Mouse (Mus musculus): ENCODE results near the gene Myadm. TPM values are rescaled to one million over a fixed set of nuclear protein-coding genes. Genes with fewer than 3 reads are reported as not detected.
A peak's percentile ranks its signal among the peaks of the same experiment; 100 is the strongest.
"Not testable (repeated sequence)": the region's sequence is repeated elsewhere in the genome, so short reads cannot be mapped to it uniquely, and the experiment has no call there.

Gene Myadm
- total RNA-seq, 2 experiments from 2014 or later: 97.5 to 101 TPM

- DNase-seq (ENCODE audit: low spot score in 2 of 2): no peak
- intact Hi-C loops (cut with DNase I): no loop called here
These were observed 4.3 kb upstream of the Myadm start for GRCm38 (mm10) chr7:3284604-3285003.

DNA sequence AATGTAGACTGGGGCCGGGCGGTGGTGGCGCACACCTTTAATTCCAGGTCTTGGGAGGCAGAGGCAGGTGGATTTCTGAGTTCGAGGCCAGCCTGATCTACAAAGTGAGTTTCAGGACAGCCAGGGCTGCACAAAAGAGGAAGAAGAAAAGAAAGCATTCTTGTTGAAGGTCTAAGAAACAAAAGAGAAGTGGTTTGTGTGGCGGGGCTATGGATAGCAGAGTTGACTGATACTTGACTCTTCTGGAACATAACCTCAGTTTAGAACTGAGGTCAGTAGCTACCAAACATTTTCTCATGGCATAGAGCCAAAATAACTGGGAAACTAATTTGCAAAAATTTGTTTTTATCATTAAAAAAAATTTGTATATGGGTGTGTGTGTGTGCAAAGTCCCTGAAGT, 2.8 kb upstream of the Myadm start:
- DNase-seq (ENCODE audit: low spot score in 2 of 2): no peak
- intact Hi-C loops (cut with DNase I): no loop called here

DNA sequence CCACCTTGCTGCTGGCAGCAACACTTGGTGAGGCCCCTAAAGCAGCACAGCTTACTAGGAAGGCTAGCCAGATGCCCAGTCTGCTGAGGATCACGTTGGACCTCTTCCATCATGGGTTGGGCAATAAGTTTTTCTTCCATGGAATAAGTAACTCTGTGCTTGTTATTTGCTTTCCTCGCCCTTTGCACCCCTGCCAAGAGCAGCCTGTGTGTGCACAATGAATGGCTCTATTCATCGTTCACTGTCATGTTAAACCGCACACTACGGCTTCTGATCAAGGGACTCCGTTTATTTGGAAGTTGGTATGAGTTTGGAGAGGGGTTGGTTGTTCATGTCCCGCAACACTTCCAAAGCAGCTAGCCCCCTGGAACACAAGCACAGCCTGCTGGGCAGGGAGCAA, 1.7 kb upstream of the Myadm start:
- intact Hi-C loops (cut with DNase I): no loop called here
- no peak for DNase-seq (ENCODE audit: low spot score in 2 of 2)

DNA sequence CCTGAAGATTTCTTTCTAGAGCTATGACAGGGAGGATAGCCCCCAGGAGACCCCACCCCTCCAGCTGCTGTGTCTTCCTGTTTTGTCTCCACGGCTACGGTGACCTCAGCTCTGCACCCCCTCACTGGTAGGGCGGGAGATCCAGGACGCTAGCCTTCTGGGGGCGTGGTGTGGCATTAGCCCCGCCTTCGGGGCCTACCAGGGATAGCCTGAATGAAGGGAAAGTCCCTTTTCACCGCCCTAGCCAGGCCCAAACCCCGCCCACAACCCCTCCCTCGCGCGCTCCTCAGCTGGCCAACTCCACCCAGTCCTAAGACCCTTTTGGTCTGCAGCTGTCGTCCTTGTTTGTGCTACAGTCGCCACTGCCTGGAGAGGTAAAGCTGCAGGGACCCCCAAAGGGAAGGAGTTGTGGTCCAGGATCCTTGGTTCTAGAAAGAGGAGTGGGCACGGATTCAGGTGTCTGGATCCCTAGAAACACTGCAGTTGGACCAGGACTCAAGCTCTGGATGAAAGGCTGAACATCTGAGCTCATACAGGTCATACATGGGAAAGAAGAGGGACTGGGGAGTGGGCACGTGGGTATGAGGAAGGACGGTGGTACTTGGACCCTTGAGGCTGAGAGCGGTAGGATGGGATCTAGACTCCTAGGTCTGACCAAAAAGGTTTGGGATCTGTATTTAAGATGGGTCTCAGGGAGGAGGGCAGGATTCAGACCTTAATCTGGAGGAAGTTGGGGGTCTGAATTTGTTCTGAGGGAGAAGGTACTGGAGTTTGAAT, 1.6 kb downstream of the Myadm start:
- intact Hi-C loops (cut with DNase I): no loop called here
- peak; percentile 87 to 92 for DNase-seq (ENCODE audit: low spot score in 2 of 2)

GRCm38 (mm10) chr7:3291197-3291596, 2.3 kb downstream of the Myadm start:
- no peak for DNase-seq (ENCODE audit: low spot score in 2 of 2)
- intact Hi-C loops (cut with DNase I): no loop called here

DNA sequence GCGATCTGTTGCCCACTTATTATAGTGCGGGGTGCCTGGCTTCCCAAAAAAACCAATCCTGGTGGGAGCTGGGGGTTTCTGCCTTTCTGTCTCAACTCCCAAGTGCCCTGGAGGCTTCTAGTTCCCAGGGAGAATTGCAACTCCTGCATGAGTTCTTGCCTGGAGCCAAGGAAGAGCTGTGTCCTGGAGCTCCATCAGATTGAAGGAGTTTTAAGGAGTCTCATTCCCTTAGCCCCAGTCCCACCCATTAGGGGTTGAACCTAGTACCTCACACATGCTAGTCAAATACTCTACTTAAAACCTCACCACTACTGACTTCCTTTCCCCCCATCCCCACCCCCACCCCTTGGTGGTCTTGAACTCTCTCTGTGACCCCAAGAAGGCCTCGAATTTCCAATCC, 2.9 kb downstream of the Myadm start:
- intact Hi-C loops (cut with DNase I): no loop called here
- DNase-seq (ENCODE audit: low spot score in 2 of 2): no peak

DNA sequence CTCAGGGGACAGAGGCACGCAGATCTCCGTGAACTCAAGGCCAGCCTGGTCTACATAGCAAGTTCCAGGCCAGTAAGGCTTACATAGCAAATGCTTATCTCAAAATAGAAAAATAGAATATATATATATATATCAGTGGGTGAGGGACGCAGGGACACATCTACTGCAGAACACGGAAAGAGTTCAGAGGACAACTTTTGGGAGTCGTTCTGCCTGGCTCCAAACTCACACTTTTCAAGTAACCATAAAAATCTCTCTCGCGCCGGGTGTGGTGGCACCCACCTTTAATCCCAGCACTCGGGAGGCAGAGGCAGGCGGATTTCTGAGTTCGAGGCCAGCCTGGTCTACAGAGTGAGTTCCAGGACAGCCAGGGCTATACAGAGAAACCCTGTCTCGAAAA, 3.4 kb downstream of the Myadm start:
- intact Hi-C loops (cut with DNase I); DNase-seq (ENCODE audit: low spot score in 2 of 2): not testable (repeated sequence)

DNA sequence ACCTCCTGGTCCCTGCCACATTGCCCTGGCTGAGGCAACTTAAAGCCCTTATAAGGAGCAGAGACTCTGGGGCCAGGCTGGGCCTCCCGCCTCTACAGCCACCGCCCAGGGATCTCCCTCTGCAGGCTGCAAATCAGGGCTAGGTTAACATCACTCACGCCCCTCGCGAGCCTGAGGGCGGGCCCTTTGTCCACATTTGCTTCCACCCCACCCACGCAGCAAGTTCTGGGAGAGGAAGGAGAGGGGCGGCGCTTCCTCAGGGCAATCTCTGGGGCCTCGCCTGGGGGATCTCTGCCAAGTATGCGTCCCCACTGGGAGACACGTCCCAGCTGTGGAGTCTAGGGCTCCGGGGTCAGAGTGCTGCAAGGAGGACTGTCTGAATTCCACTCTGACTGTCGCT, 3.9 kb downstream of the Myadm start:
- DNase-seq (ENCODE audit: low spot score in 2 of 2): no peak
- intact Hi-C loops (cut with DNase I): no loop called here

DNA sequence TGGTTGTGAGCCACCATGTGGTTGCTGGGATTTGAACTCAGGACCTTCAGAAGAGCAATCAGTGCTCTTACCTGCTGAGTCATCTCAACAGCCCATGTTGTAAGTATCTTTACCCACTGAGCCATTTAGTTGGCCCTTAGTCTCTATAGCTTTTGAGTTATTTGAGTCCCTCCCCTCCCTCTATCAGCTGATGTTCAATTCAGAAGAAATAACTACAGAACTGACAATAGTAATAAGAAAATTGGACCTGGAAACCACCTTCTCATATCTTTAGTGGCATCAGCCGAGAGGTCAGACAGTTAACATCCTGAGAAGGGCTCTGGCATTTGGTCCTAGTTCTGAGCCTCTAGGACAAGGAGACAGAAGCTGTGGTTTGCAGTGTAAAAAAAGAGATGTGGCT, 5.9 kb downstream of the Myadm start:
- intact Hi-C loops (cut with DNase I): no loop called here

GRCm38 (mm10) chr7:3295321-3296110, 6.6 kb downstream of the Myadm start:
- intact Hi-C loops (cut with DNase I): no loop called here
- DNase-seq (ENCODE audit: low spot score in 2 of 2): no peak

More for the DNA sequence above, 5.9 kb downstream of the Myadm start:
- no peak for DNase-seq (ENCODE audit: low spot score in 2 of 2)

DNA sequence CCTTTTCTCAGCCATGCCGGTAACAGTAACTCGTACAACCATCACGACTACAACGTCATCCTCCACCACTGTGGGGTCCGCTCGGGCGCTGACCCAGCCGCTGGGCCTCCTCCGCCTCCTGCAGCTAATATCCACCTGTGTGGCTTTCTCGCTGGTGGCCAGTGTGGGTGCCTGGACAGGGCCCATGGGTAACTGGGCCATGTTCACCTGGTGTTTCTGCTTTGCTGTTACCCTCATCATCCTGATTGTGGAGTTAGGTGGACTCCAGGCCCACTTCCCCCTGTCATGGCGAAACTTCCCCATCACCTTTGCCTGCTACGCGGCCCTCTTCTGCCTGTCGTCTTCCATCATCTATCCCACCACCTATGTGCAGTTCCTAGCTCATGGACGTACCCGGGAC, 7.8 kb downstream of the Myadm start:
- intact Hi-C loops (cut with DNase I): no loop called here
- no peak for DNase-seq (ENCODE audit: low spot score in 2 of 2)

GRCm38 (mm10) chr7:3299941-3300617, 11.2 kb downstream of the Myadm start:
- DNase-seq (ENCODE audit: low spot score in 2 of 2): no peak
- intact Hi-C loops (cut with DNase I): loop anchor here (5.0 to 10.0 kb wide), 2 partner anchors 38 to 75 kb away; no protein-coding TSS in a partner anchor

- no peak for DNase-seq (ENCODE audit: low spot score in 2 of 2)
- intact Hi-C loops (cut with DNase I): loop anchor here (5.0 to 10.0 kb wide), 2 partner anchors 39 to 76 kb away; no protein-coding TSS in a partner anchor
These were observed 12.2 kb downstream of the Myadm start for GRCm38 (mm10) chr7:3300891-3301627.

DNA sequence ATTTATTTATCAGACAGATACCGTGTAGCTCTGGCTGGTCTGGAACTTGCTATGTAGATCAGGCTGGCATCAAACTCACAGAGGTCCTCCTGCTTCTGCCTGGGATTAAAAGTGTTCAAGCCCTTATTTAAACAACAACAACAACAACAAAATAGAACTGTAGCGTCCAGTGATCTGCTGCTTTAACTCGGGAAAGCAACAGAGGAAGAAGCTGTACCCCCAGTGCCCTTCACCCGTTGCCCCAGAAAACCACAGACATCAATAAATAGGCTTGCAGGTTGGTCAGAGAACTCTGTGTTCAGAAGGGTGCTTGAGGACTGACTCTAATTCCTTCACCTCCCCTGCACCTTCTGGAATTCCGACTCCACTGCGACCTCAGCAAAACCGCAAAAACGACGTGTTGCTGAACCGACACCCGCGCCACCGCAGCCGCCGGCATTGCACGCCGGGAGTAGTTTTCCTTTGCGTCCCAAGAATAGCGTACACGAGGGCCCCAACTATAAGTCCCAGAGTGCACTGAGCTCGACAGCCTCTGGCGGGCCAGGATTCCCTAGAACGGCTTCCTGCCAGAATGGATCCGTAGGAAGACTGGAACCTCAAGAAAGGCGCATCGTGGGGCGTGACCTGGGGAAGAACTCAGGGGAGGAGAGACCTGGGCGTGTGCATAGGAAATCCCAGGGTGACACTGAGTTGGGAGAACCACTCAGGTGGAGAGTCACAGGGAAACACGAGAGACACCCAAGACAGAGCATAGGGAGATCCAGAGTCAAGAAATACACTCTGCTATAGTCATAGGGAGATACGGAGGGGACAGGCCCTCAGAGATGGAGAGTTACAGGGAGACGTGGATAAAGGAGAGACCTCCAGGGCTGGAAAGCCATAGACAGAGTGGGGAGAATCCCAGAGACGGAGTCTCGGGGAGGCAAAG, 13.0 kb downstream of the Myadm start:
- intact Hi-C loops (cut with DNase I): loop anchor here (5.0 to 10.0 kb wide), 2 partner anchors 40 to 77 kb away; no protein-coding TSS in a partner anchor
- DNase-seq (ENCODE audit: low spot score in 2 of 2): peak in 1 of 2 experiments; percentile 60

GRCm38 (mm10) chr7:3302556-3303275, 13.8 kb downstream of the Myadm start:
- DNase-seq (ENCODE audit: low spot score in 2 of 2): peak in 1 of 2 experiments; percentile 61
- intact Hi-C loops (cut with DNase I): loop anchor here (5.0 to 10.0 kb wide), 2 partner anchors 40 to 78 kb away; no protein-coding TSS in a partner anchor

DNA sequence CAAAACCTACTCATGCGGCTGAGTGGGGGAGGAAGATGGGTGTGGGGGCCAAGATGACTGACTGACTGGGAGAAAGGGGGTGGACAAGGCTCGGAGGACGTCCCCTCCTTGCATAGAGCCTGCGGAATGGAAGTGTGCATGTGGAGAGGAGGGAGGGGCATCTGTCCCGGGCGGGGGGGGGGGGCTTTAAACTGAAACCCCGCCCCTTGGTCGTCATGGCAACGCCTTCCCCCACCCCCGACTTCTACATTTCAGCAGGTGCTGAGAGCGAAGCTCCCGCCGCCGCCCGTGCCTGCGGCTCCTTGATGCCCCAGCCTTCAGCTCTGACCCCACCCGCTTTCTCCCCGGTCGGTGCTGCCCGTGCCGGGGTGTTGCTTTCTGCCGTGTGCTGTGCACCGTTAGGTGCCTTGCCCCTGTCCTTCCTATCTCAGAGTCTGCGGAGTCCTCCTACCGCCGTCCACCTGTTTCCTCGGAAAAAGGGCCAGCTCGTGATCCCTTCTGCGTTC, 14.4 kb downstream of the Myadm start:
- intact Hi-C loops (cut with DNase I): loop anchor here (5.0 to 10.0 kb wide), 2 partner anchors 41 to 79 kb away; no protein-coding TSS in a partner anchor
- DNase-seq (ENCODE audit: low spot score in 2 of 2): peak; percentile 61 to 79

DNA sequence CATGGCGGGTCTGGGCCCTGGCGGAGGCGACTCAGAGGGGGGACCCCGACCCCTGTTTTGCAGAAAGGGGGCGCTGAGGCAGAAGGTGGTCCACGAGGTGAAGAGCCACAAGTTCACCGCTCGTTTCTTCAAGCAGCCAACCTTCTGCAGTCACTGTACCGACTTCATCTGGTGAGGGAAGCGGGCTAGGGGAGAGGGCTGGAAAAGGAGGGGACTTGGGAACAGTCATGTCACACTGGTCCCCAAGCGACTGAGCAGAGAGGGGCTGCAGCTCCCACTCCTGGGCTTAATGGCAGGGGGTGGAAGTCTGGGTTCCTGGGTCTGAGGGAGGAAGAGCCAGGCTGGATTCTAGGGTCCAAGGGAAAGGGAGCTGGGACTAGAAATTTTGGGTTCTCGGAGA, 14.9 kb downstream of the Myadm start:
- no peak for DNase-seq (ENCODE audit: low spot score in 2 of 2)
- intact Hi-C loops (cut with DNase I): loop anchor here (5.0 to 10.0 kb wide), 2 partner anchors 41 to 79 kb away; no protein-coding TSS in a partner anchor
